Mouse (Mus musculus) lung, postnatal 0 days (tissue): ENCODE data around the gene Coro2b.

ENCODE experiments used
- CTCF ChIP-seq: IDR thresholded peaks from 2 replicates; pipeline ENCODE4 v1.5.1; 2016; ENCODE audit warnings: antibody characterized with exemption, mild to moderate bottlenecking
- EP300 ChIP-seq: IDR thresholded peaks from 2 replicates; pipeline ENCODE4 v1.6.1; 2016; ENCODE audit warnings: antibody characterized with exemption, mild to moderate bottlenecking, control low read depth

DNA sequence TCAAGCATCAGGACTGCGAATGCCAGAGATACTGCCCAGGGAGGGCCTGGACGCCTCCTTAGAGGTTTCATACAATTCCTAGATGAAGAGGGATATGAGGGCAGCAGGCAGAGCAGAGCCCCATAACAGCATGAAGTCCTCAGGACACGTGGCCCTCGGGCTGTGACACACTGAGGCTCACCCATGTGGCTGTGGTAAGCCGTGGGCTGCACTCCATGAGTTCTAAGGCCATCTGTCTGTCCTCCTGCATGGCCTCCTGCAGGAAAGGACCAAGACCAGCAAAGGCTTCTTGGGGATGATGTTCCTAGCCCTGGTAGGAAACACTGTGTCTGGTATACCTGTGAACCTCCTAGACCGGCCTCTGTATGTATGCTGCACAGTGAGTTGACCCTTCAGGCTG, 86.5 kb downstream of the Coro2b start:
- TF ChIP-seq CTCF (no peak), EP300 (no peak)
